Mouse (Mus musculus) gastrocnemius, adult 2 months (tissue): ENCODE results near the gene Gm3755. TPM values are rescaled to one million over a fixed set of nuclear protein-coding genes. Genes with fewer than 3 reads are reported as not detected.
"Not testable (repeated sequence)": the region's sequence is repeated elsewhere in the genome, so short reads cannot be mapped to it uniquely, and the experiment has no call there.

Source experiments
- DNase-seq: peaks from one replicate; pipeline ENCODE4 v3.0.0; 2022
- H3K27ac ChIP-seq: fragments of 200-600 bp; 2 replicates; pipeline ENCODE4 v1.8.1; 2022; ENCODE audit warnings: mild to moderate bottlenecking
- H3K4me3 ChIP-seq: fragments of 200-600 bp; 2 replicates; pipeline ENCODE4 v1.8.1; 2022; ENCODE audit warnings: mild to moderate bottlenecking, moderate library complexity
- intact Hi-C: fragments of 180-260 bp; cut with DNase I; formaldehyde crosslinking; loops from one replicate; pipeline ENCODE4 v1.15.1; 2025
- long read RNA-seq, 2 experiments: library from polyadenylated mRNA; stranded (forward); transcript quantifications; one replicate each; pipeline ENCODE4 v2.0.0; 2021
- total RNA-seq, 2 experiments: library from RNA; stranded (reverse); gene quantifications; 2 replicates each; pipeline ENCODE4 v1.2.3; 2021

The Gm3755 gene
- not detected for total RNA-seq
- long read RNA-seq, experiment 1, result 0 reads
- long read RNA-seq, experiment 2, result 0 reads

DNA sequence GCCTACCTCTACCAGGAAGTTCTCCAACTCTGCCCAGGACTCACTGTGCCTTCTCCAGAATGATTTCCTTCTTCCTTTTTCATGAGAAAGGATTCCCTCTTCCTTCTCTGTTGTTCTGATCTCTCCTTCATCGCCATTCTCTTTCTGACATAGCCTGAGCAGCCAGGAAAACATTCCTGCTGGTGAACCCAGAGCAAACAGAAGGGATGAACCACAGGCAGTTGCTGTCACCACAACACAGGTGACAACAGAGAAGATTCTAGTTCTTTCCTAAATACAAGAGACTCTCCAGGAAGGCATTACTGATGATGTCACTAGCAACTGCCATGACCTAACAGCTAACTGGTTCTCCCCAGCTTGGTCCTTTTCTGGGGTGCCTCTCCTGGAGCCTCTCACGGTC lies at the start of gene Gm3755:
Gene Gm3755 (minus strand): TSS at position 101 of the 400 bp plus-strand sequence.
- DNase-seq, H3K4me3 ChIP-seq, H3K27ac ChIP-seq, intact Hi-C loops: not testable (repeated sequence)

DNA sequence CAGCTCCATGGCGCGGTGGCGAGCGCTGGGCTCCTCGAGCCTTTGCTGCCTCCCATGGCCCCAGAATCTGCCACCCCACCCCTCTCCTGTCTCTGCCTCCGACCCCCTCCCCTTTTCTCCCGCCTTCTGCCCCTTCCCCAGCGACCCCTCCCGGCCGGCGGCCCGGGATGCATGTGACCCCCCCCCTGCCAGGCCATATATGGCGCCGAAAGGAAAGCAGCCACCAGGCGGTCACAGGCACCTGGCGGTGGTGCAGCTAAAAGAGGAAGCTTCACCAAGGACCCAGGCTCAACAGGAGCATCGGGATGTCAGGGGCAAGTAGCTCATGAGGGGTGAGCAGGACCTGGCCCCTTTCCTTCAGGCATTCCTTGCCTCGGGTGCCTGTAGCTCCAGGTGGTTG lies 38.0 kb upstream of the Gm3755 start:
- intact Hi-C loops, H3K27ac ChIP-seq: not testable (repeated sequence)
- peak overlapping the region; percentile 35 for H3K4me3 ChIP-seq
- DNase-seq, result peak; percentile 9

DNA sequence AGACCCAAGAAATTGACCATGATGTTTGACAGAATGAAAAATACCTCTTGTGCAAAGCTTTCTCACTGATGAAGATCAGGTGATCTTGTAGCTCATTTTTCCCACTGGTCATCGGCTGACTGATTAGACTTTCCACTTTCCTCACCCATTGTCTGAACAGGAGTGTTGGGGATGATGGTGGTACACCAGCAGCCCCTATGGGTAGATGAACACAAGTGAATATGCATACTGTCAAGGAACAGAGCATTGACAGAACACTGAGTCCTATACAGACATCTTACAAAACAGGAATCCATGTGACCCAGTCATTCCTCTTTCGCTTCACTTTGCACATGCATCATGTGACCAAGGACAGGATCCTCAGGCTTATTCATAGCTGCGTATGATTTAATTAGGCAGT lies 32.9 kb upstream of the Gm3755 start, which contains the start of gene Gm3752:
Gene Gm3752 (minus strand): TSS at position 101 of the 400 bp plus-strand sequence.
- intact Hi-C loops, H3K4me3 ChIP-seq, H3K27ac ChIP-seq, DNase-seq: not testable (repeated sequence)

DNA sequence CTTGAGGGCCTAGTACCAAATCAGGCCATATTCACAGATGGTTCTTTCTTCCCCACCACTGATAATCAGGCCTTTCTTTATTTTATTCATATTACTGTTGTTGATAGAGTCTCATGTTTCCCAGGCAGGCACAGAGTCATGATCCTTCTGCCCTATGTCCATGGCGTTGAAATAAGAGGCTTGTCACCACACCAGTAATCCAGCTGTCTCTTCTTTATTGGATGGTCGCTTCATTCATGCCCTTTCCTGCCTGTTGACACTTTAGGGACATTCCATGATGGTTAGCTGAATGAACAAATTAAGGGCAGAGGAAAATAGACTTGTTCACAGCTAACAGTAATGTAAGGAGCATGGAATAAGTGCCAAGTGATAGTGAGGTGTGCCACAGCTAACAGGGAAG lies 28.2 kb downstream of the Gm3755 start:
- H3K27ac ChIP-seq, intact Hi-C loops, H3K4me3 ChIP-seq, DNase-seq: not testable (repeated sequence)

Other genes with a start within 250 kb of the Gm3755 start
- not detected for gene Gm3727, start 186.2 kb downstream of the Gm3755 start, total RNA-seq
- gene Gm3739, start 135.9 kb downstream of the Gm3755 start, total RNA-seq, result not detected
- gene Gm5797, start 118.5 kb downstream of the Gm3755 start, total RNA-seq, result not detected
- not detected for gene Gm8374, start 85.8 kb downstream of the Gm3755 start, total RNA-seq
- not detected for gene Gm3752, start 32.8 kb upstream of the Gm3755 start, total RNA-seq
- gene Gm3558, start 117.6 kb upstream of the Gm3755 start, total RNA-seq, result under 1 TPM; 0.56 to 0.75 TPM
- gene Gm10338, start 144.7 kb upstream of the Gm3755 start, total RNA-seq, result not detected
- not detected for gene Gm10128, start 193.1 kb upstream of the Gm3755 start, total RNA-seq